Mouse (Mus musculus) embryonic facial prominence, embryonic 11.5 days (tissue): Measurements from ENCODE around the gene Rpp21. TPM values are rescaled to one million over a fixed set of nuclear protein-coding genes. Genes with fewer than 3 reads are reported as not detected.
"Not testable (repeated sequence)": the region's sequence is repeated elsewhere in the genome, so short reads cannot be mapped to it uniquely, and the experiment has no call there.

Source experiments
- ATAC-seq: fragments of 200-750 bp; cut with Nextera tagmentation; replicated peaks from 2 replicates; pipeline ENCODE4 v1.8.0; 2017; ENCODE audit warnings: low read depth; ENCODE audit not compliant: insufficient number of reproducible peaks, low FRiP score, low TSS enrichment
- DNase-seq: peaks from one replicate; pipeline ENCODE4 v3.0.0-alpha.2; 2015; ENCODE audit warnings: low spot score
- H3K27ac ChIP-seq: fragments of 300-500 bp; sonication (generic); replicated peaks from 2 replicates; pipeline ENCODE4 v1.5.1; 2014; ENCODE audit warnings: mild to moderate bottlenecking, low read depth, low read length, control low read depth
- H3K27me3 ChIP-seq: fragments of 300-500 bp; sonication (generic); 2 replicates; pipeline ENCODE4 v1.6.1; 2014; ENCODE audit warnings: mild to moderate bottlenecking, low read length, moderate library complexity, mixed read lengths; ENCODE audit not compliant: control insufficient read depth, insufficient read depth
- H3K36me3 ChIP-seq: fragments of 300-500 bp; sonication (generic); replicated peaks from 2 replicates; pipeline ENCODE4 v1.6.1; 2014; ENCODE audit warnings: low read depth, mild to moderate bottlenecking, low read length, moderate library complexity, mixed read lengths; ENCODE audit not compliant: control insufficient read depth, insufficient read depth
- H3K4me1 ChIP-seq: fragments of 300-500 bp; sonication (generic); 2 replicates; pipeline ENCODE4 v1.6.1; 2014; ENCODE audit warnings: low read length, mixed read lengths; ENCODE audit not compliant: control insufficient read depth, insufficient read depth
- H3K4me2 ChIP-seq: fragments of 300-500 bp; sonication (generic); 2 replicates; pipeline ENCODE4 v1.6.1; 2014; ENCODE audit warnings: low read depth, mild to moderate bottlenecking, control low read depth, low read length, moderate library complexity
- H3K4me3 ChIP-seq: fragments of 300-500 bp; sonication (generic); 2 replicates; pipeline ENCODE4 v1.5.1; 2014; ENCODE audit warnings: low read depth, low read length, control low read depth
- H3K9ac ChIP-seq: fragments of 300-500 bp; sonication (generic); replicated peaks from 2 replicates; pipeline ENCODE4 v1.6.1; 2014; ENCODE audit warnings: mild to moderate bottlenecking, control low read depth, low read length
- H3K9me3 ChIP-seq: fragments of 300-500 bp; sonication (generic); replicated peaks from 2 replicates; pipeline ENCODE4 v1.6.1; 2016; ENCODE audit warnings: mild to moderate bottlenecking, low read length, inconsistent platforms, mixed read lengths; ENCODE audit not compliant: control insufficient read depth
- WGBS: fragments of 180-500 bp; shearing (Covaris S2); extraction: QIAGEN DNeasy Blood & Tissue Kit; methylation state at CpG from one replicate; pipeline ENCODE4 v1.1.7; 2014; 5-methylcytosine and 5-hydroxymethylcytosine counted together
- polyA plus RNA-seq: library from polyadenylated mRNA; unstranded; fragments of >200 nt; fragmentation: Nextera tagmentation; extraction: Ambion mirVana; gene quantifications from 2 replicates; pipeline ENCODE4 v1.2.1, GENCODE M21; 2014

Gene Rpp21
- polyA plus RNA-seq, 1 experiment from 2014 or later: 83.6 TPM

GRCm38 (mm10) chr17:36248886-36249285, 9.0 kb downstream of the Rpp21 start:
- Histone ChIP-seq H3K4me1 (no peaks in the 10 kb centered on the region), H3K4me2 (no peak overlapping the region), H3K36me3 (no peaks in the 10 kb centered on the region), H3K9me3 (no peaks in the 10 kb centered on the region), H3K27me3 (peaks cover 9% of the 10 kb centered on the region), H3K4me3 (no peak overlapping the region), H3K27ac (no peak overlapping the region), H3K9ac (no peak overlapping the region)
- 18% methylated on average over 33 of the region's 33 CpGs for WGBS
- no peak for ATAC-seq
- no peak for DNase-seq

- Histone ChIP-seq H3K9me3 (no peaks in the 10 kb centered on the region), H3K36me3 (no peaks in the 10 kb centered on the region), H3K27ac (no peak overlapping the region), H3K4me1 (no peaks in the 10 kb centered on the region), H3K4me3 (no peak overlapping the region), H3K9ac (no peak overlapping the region), H3K4me2 (no peak overlapping the region), H3K27me3 (peaks cover 9% of the 10 kb centered on the region)
- ATAC-seq: no peak
- no peak for DNase-seq
- WGBS: 88% methylated on average over 2 of the region's 2 CpGs
Observed at GRCm38 (mm10) chr17:36245741-36246140, 12.1 kb downstream of the Rpp21 start.

- 31% methylated on average over 5 of the region's 5 CpGs for WGBS
- H3K4me2 ChIP-seq: no peak overlapping the region
Observed at GRCm38 (mm10) chr17:36244031-36244430, 13.8 kb downstream of the Rpp21 start.

DNA sequence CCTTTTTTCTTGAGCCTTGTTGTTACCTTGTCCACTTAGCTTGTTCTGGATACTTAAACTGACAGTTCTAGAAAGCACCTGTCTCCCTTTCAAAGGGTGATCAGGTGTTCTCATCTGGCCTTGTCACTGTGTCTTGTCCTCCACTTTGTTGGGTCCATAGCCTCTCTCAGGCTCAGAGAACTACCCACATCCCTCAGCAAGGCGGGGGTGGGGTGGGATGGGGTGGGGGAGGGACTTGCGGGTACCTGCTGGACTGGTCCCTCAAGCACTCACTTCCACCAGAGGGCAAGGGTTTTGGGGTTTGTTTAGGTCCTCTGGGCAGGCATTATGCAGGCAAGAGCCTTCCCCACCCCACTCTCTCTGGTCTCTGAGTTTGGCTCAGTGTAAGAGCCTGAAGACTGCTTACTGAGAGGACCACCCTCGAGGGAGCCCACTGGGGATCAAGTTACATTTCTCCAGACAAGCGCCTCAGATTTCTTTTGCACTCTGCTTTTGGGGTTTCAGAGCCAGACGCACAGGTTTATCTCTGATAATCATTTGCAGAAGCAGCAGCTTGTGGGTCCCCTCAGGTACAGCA, 17.1 kb downstream of the Rpp21 start:
- ATAC-seq (peak; percentile 73; the same call in 1 of the 2 replicates), DNase-seq (peak; percentile 65)
- no peak overlapping the region for H3K4me2 ChIP-seq
- WGBS: 8% methylated on average over 5 of the region's 5 CpGs
- H3K4me3 ChIP-seq: no peak overlapping the region
- H3K9ac ChIP-seq: no peak overlapping the region
- no peaks in the 10 kb centered on the region for H3K9me3 ChIP-seq
- no peak overlapping the region for H3K27ac ChIP-seq
- H3K4me1 ChIP-seq: no peaks in the 10 kb centered on the region
- peaks cover 13% of the 10 kb centered on the region for H3K27me3 ChIP-seq
- H3K36me3 ChIP-seq: no peaks in the 10 kb centered on the region

More at GRCm38 (mm10) chr17:36244031-36244430, 13.8 kb downstream of the Rpp21 start:
- H3K27ac ChIP-seq: no peak overlapping the region
- H3K9ac ChIP-seq: no peak overlapping the region
- H3K4me3 ChIP-seq: no peak overlapping the region
- H3K27me3 ChIP-seq: peaks cover 6% of the 10 kb centered on the region; the same call in 1 of the 2 replicates
- DNase-seq: no peak
- no peaks in the 10 kb centered on the region for H3K4me1 ChIP-seq
- H3K9me3 ChIP-seq: no peaks in the 10 kb centered on the region
- no peak for ATAC-seq
- no peaks in the 10 kb centered on the region for H3K36me3 ChIP-seq

DNA sequence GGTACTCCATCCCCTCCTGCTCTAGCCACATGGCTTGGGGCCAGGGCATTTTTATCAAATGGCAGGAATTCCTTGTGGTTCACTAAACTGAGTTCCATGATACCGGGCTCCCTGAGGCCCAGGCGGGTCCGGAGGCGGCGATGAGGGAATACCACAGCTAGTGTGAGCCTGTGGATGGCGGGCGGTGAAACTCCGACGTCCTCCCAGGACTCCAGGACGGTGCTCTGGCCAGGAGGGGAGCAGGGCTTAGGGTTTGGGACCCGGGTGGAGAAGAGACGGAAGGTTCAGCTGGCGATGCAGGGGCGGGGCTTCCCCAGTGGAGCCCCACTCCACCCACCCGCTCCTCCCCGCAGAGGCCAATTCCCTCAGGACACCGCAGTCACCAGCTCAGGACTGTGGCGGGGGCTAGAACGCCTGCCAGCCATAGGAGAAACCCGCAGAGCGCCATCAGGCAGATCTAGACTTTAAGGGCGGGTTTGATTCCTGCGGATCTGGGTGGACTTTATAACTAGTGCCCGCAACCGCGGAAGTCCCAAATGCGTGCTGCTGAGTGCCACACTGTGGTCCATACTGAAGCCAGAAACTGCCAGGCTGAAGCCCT, 20.4 kb downstream of the Rpp21 start:
- no peak for DNase-seq
- Histone ChIP-seq H3K4me2 (peak overlapping the region; percentile 41), H3K36me3 (no peaks in the 10 kb centered on the region), H3K9me3 (no peaks in the 10 kb centered on the region), H3K4me1 (no peaks in the 10 kb centered on the region), H3K27ac (no peak overlapping the region), H3K9ac (no peak overlapping the region), H3K27me3 (peaks cover 15% of the 10 kb centered on the region), H3K4me3 (0 out of 2 replicates have a peak overlapping the region, but pooled peaks have one; percentile 3)
- 3% methylated on average over 26 of the region's 27 CpGs for WGBS
- ATAC-seq: 0 out of 2 replicates have a peak, but pooled peaks have one; percentile 63

GRCm38 (mm10) chr17:36235300-36235699, 22.6 kb downstream of the Rpp21 start:
- not testable (repeated sequence) for H3K4me1 ChIP-seq, H3K4me3 ChIP-seq, H3K4me2 ChIP-seq, H3K9me3 ChIP-seq, H3K36me3 ChIP-seq, H3K9ac ChIP-seq, ATAC-seq, DNase-seq, H3K27ac ChIP-seq
- H3K27me3 ChIP-seq: peaks cover 20% of the 10 kb centered on the region
- 21% methylated on average over 8 of the region's 9 CpGs for WGBS

DNA sequence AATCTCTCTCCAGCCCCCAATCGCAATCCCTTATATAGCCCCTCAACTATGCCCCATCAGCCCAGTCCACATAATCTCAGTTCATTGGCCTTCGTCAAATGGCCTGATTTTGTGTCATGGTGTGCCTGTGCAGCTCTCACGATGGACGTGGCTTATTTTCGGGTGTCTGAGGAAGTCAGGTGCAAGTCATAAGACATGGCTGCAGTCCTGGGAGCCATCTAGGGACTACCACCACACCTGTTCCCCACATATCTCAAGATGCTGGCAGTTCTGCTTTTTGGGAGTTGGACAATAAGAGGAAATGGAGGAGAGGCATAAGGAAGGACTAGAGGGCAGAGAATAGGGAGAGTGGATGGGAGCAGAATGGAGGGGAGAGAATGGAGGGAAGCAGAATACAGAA, 24.3 kb downstream of the Rpp21 start:
- no peak overlapping the region for H3K27ac ChIP-seq
- no peak for DNase-seq
- peaks cover 22% of the 10 kb centered on the region for H3K27me3 ChIP-seq
- ATAC-seq: no peak
- no peak overlapping the region for H3K9ac ChIP-seq
- WGBS: 76% methylated on average over 5 of the region's 5 CpGs
- no peak overlapping the region for H3K4me2 ChIP-seq
- H3K4me3 ChIP-seq: no peak overlapping the region
- H3K36me3 ChIP-seq: no peaks in the 10 kb centered on the region
- no peaks in the 10 kb centered on the region for H3K4me1 ChIP-seq
- no peaks in the 10 kb centered on the region for H3K9me3 ChIP-seq

DNA sequence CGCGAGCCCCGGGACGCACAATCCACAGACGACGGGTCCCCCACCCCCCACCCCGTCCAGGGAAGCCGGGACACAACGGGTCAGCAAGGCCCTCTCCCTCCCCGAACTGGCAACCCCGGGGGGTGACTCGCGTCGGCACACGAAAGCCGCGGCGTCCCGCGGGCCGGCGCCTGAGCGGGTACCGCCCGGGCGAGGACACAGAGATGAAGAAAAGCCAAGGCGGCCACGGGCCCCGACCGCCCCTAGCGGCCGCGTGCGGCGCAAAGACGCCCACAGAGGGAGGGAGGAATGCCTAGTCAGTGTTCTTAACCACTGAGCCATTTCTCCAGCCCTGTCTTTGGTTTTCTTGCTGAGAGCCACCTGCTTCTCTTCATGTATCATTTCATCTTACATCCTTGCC, 26.6 kb downstream of the Rpp21 start:
- no peaks in the 10 kb centered on the region for H3K4me1 ChIP-seq
- ATAC-seq (no peak), DNase-seq (peak; percentile 100)
- 5% methylated on average over 36 of the region's 36 CpGs for WGBS
- no peak overlapping the region for H3K4me2 ChIP-seq
- no peak overlapping the region for H3K27ac ChIP-seq
- no peak overlapping the region for H3K4me3 ChIP-seq
- no peak overlapping the region for H3K9ac ChIP-seq
- H3K9me3 ChIP-seq: no peaks in the 10 kb centered on the region
- H3K27me3 ChIP-seq: peaks cover 22% of the 10 kb centered on the region
- H3K36me3 ChIP-seq: no peaks in the 10 kb centered on the region
